Mouse (Mus musculus) layer of hippocampus, adult 11-12 months (tissue): ENCODE data around the gene Mpv17l2.
A peak's percentile ranks its signal among the peaks of the same experiment; 100 is the strongest.

Experiments used
- DNase-seq: peaks from one replicate; pipeline ENCODE4 v3.0.0; 2022; ENCODE audit warnings: low spot score

Gene Mpv17l2

GRCm38 (mm10) chr8:70790846-70791245, 30.1 kb upstream of the Mpv17l2 start:
- peak; percentile 55 for DNase-seq

- no peak for DNase-seq
These were observed 28.3 kb upstream of the Mpv17l2 start for GRCm38 (mm10) chr8:70789046-70789445.

GRCm38 (mm10) chr8:70787941-70788667, 27.4 kb upstream of the Mpv17l2 start:
- no peak for DNase-seq

GRCm38 (mm10) chr8:70787051-70787445, 26.3 kb upstream of the Mpv17l2 start:
- no peak for DNase-seq

GRCm38 (mm10) chr8:70786291-70787050, 25.7 kb upstream of the Mpv17l2 start:
- DNase-seq: no peak

GRCm38 (mm10) chr8:70780093-70780492, 19.3 kb upstream of the Mpv17l2 start:
- DNase-seq: no peak

- peak; percentile 98 for DNase-seq
These were observed 16.0 kb upstream of the Mpv17l2 start, which contains the start of gene Pik3r2 for GRCm38 (mm10) chr8:70776496-70777444. TSS of gene Pik3r2 (minus strand) at chr8:70776713.

- no peak for DNase-seq
These were observed 15.2 kb upstream of the Mpv17l2 start for GRCm38 (mm10) chr8:70775851-70776495.

- DNase-seq: no peak
These were observed 14.5 kb upstream of the Mpv17l2 start for GRCm38 (mm10) chr8:70775227-70775626.

- no peak for DNase-seq
These were observed 14.0 kb upstream of the Mpv17l2 start for GRCm38 (mm10) chr8:70774740-70775139.

- DNase-seq: peak; percentile 83
These were observed 13.1 kb upstream of the Mpv17l2 start for GRCm38 (mm10) chr8:70773833-70774232.

GRCm38 (mm10) chr8:70773410-70773809, 12.7 kb upstream of the Mpv17l2 start:
- no peak for DNase-seq

- DNase-seq: no peak
These were observed 12.1 kb upstream of the Mpv17l2 start for GRCm38 (mm10) chr8:70772890-70773289.

GRCm38 (mm10) chr8:70772075-70772474, 11.3 kb upstream of the Mpv17l2 start:
- DNase-seq: no peak

- no peak for DNase-seq
These were observed 10.5 kb upstream of the Mpv17l2 start for GRCm38 (mm10) chr8:70771217-70771616.

- no peak for DNase-seq
These were observed 10.0 kb upstream of the Mpv17l2 start for GRCm38 (mm10) chr8:70770748-70771147.

- no peak for DNase-seq
These were observed 9.1 kb upstream of the Mpv17l2 start for GRCm38 (mm10) chr8:70769858-70770257.

- peak; percentile 95 for DNase-seq
These were observed 8.6 kb upstream of the Mpv17l2 start for GRCm38 (mm10) chr8:70769359-70769758.

GRCm38 (mm10) chr8:70768956-70769355, 8.2 kb upstream of the Mpv17l2 start:
- peak; percentile 72 for DNase-seq

GRCm38 (mm10) chr8:70768231-70768776, 7.6 kb upstream of the Mpv17l2 start:
- DNase-seq: no peak

- no peak for DNase-seq
These were observed 6.8 kb upstream of the Mpv17l2 start for GRCm38 (mm10) chr8:70767503-70767902.
